ENCODE assay signal across 6 mouse cellular contexts in the genomic region with DNA sequence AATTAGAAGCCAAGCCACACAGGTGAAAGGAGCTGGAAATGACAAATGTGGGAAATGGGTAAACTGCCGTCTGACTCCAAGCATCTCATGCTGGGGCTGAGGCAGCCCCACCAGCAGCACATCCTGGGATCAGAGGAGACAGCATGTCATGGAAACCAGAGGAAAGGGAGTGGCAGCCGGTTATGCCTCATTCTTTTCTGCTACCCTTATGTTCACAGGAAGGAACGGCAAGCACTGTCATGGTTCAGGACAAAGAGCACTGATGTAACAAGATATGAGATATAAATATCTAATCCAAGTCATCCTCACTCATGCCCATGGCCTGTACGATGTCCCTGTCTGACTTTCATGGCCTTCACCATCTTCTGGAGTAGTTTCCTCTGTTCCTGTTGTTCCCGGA.
"Had no signal": no experiment of that assay in that cellular context is flagged by ENCODE, and none has a peak within 500 bp of the region (broad histone marks: within the 10 kb centered on the region; RNA-seq: fewer than 3 reads in every experiment).

No protein-coding gene starts in this region.

- DNase-seq: kidney, adult 8-10 months; liver; liver, embryonic 13.5 days; liver, postnatal 0 days; right cerebral cortex, postnatal 25 days; thymus, postnatal 25 days had no signal
